Mouse (Mus musculus): ENCODE data around the gene AC131692.1. TPM values are rescaled to one million over a fixed set of nuclear protein-coding genes. Genes with fewer than 3 reads are reported as not detected.
A peak's percentile ranks its signal among the peaks of the same experiment; 100 is the strongest.

AC131692.1 gene
- total and polyA plus RNA-seq, 3 experiments, result 0.39 to 2.9 TPM; not detected in 1

GRCm38 (mm10) chr19:6136397-6136796 lies 42.2 kb downstream of the AC131692.1 start:
- H3K4me1 ChIP-seq (ENCODE audit: control insufficient read depth in 1 of 2, insufficient read depth in 2 of 2, low read length in 2 of 2), result peaks cover 6 to 33% of the 10 kb centered on the region in 2 experiments; a peak in 3 of 4 replicates

GRCm38 (mm10) chr19:6139701-6140100 lies 45.5 kb downstream of the AC131692.1 start:
- Histone ChIP-seq H3K9me3 (replicated peaks; ENCODE audit: insufficient read depth, low read length) (no peaks in the 10 kb centered on the region), H3K36me3 (ENCODE audit: control insufficient read depth in 1 of 2, insufficient read depth in 2 of 2, low read length in 2 of 2) (peaks cover 2 to 7% of the 10 kb centered on the region in 2 experiments; a peak in 2 of 4 replicates), H3K27me3 (ENCODE audit: control insufficient read depth in 1 of 2, insufficient read depth in 2 of 2, low read length in 2 of 2) (no peaks in the 10 kb centered on the region), H3K79me2 (ENCODE audit: control insufficient read depth, insufficient read depth, low read length, poor library complexity) (peaks cover 5% of the 10 kb centered on the region; the same call in 1 of the 2 replicates), H3K27ac (ENCODE audit: control insufficient read depth, low read depth, low read length) (no peak overlapping the region), H3K9ac (ENCODE audit: control insufficient read depth, low read depth, low read length, poor library complexity, severe bottlenecking) (no peak overlapping the region; the same call in 1 of the 2 replicates), H3K4me3 (ENCODE audit: control insufficient read depth in 1 of 2, insufficient read depth in 1 of 2, low read depth in 2 of 2, low read length in 2 of 2) (0 out of 4 replicates have a peak overlapping the region, but pooled peaks of 1 of the 2 experiments have one; percentile 74), H3K4me1 (ENCODE audit: control insufficient read depth in 1 of 2, insufficient read depth in 2 of 2, low read length in 2 of 2) (peaks cover 2 to 11% of the 10 kb centered on the region in 2 experiments; a peak in 3 of 4 replicates)
- DNase-seq (ENCODE audit: low read depth, low spot score), result no peak
- TF ChIP-seq USF1 (IDR thresholded peaks at IDR 0.05; ENCODE audit: low read depth, low read length) (no peak), CTCF (IDR thresholded peaks at IDR 0.05 in 2 of 3, conservative IDR thresholded peaks at IDR 0.05 in 1 of 3; ENCODE audit: control insufficient read depth in 1 of 3, insufficient read depth in 1 of 3, low read depth in 2 of 3, low read length in 3 of 3, poor library complexity in 1 of 3, severe bottlenecking in 1 of 3) (no peak), MYC (IDR thresholded peaks at IDR 0.05; ENCODE audit: low read depth, low read length) (no peak), SIN3A (IDR thresholded peaks at IDR 0.05; ENCODE audit: low read length) (no peak), MEF2A (IDR thresholded peaks at IDR 0.05; ENCODE audit: extremely low read depth, insufficient replicate concordance, low read depth, low read length, poor library complexity, severe bottlenecking) (no peak), HCFC1 (IDR thresholded peaks at IDR 0.05; ENCODE audit: low read depth, low read length) (no peak), ELF1 (IDR thresholded peaks at IDR 0.05; ENCODE audit: low read depth, low read length) (no peak), MAZ (IDR thresholded peaks at IDR 0.05; ENCODE audit: low read depth, low read length) (no peak), E2F4 (IDR thresholded peaks at IDR 0.05; ENCODE audit: borderline replicate concordance, low read depth, low read length) (no peak), MYB (IDR thresholded peaks at IDR 0.05; ENCODE audit: low read depth, low read length) (no peak), POLR2A (IDR thresholded peaks at IDR 0.05; ENCODE audit: control insufficient read depth in 1 of 2, insufficient read depth in 1 of 2, low read depth in 1 of 2, low read length in 2 of 2, poor library complexity in 1 of 2) (no peak), TCF12 (IDR thresholded peaks at IDR 0.05; ENCODE audit: low read depth, low read length) (no peak), TBP (IDR thresholded peaks at IDR 0.05; ENCODE audit: low read depth, low read length) (no peak), MXI1 (IDR thresholded peaks at IDR 0.05; ENCODE audit: low read depth, low read length) (no peak), GABPA (IDR thresholded peaks at IDR 0.05; ENCODE audit: low read depth, low read length) (no peak), TAL1 (IDR thresholded peaks at IDR 0.05; ENCODE audit: low read length) (no peak), NELFE (IDR thresholded peaks at IDR 0.05; ENCODE audit: low read depth, low read length) (no peak)

More at GRCm38 (mm10) chr19:6136397-6136796, 42.2 kb downstream of the AC131692.1 start:
- no peaks in the 10 kb centered on the region for H3K27me3 ChIP-seq (ENCODE audit: control insufficient read depth in 1 of 2, insufficient read depth in 2 of 2, low read length in 2 of 2)
- no peaks in the 10 kb centered on the region for H3K9me3 ChIP-seq (replicated peaks; ENCODE audit: insufficient read depth, low read length)
- no peak overlapping the region for H3K9ac ChIP-seq (ENCODE audit: control insufficient read depth, low read depth, low read length, poor library complexity, severe bottlenecking)
- peaks cover 2 to 11% of the 10 kb centered on the region in 2 experiments; a peak in 2 of 4 replicates for H3K36me3 ChIP-seq (ENCODE audit: control insufficient read depth in 1 of 2, insufficient read depth in 2 of 2, low read length in 2 of 2)
- no peak for TF ChIP-seq E2F4 (IDR thresholded peaks at IDR 0.05; ENCODE audit: borderline replicate concordance, low read depth, low read length)
- no peak overlapping the region for H3K27ac ChIP-seq (ENCODE audit: control insufficient read depth, low read depth, low read length)
- H3K79me2 ChIP-seq (ENCODE audit: control insufficient read depth, insufficient read depth, low read length, poor library complexity), result peaks cover 5% of the 10 kb centered on the region; the same call in 1 of the 2 replicates
- no peak for DNase-seq (ENCODE audit: low read depth, low spot score)
- no peak overlapping the region for H3K4me3 ChIP-seq (ENCODE audit: control insufficient read depth in 1 of 2, insufficient read depth in 1 of 2, low read depth in 2 of 2, low read length in 2 of 2)
